In the genomic region with DNA sequence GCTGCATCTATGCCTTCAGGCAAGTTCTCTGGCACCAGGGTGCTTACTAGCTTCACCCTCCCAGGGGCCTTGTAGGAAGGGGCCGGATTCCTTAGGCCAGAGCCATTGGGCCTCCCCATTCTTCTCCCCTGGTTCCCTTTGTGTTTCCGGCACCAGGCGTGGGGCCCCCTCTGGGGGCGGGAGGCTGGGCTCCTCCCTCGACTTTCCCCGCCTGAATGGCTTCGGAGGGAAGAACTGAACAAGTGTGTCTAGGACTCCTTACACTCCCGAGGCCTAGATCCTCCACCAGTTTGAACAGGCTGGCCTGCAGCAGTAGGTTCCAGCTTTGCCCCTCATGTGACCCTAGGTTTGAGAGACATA, we compare ENCODE assay signal across 8 mouse cellular contexts. TPM values are rescaled to one million over a fixed set of nuclear protein-coding genes. Genes with fewer than 3 reads are reported as not detected.
DNase-seq lines count a peak whose midpoint lies in the region; ATAC-seq lines count a peak whose summit lies in the region.

No protein-coding gene starts in this region.

- ATAC-seq in monocyte, adult 5-6 weeks (replicated peaks; ENCODE audit: insufficient number of reproducible peaks, low FRiP score, low TSS enrichment, poor library complexity, severe bottlenecking): no peak
- ATAC-seq in liver, embryonic 16.5 days (ENCODE audit: low read depth): peak; percentile 35
- ATAC-seq in neural tube, embryonic 12.5 days (ENCODE audit: low FRiP score, low read depth): peak; percentile 11

- under 1% methylated on average over 8 of the region's 8 CpGs for WGBS in liver, embryonic 16.5 days (ENCODE audit: insufficient replicate concordance)
- WGBS in neural tube, embryonic 12.5 days: 0% methylated on average over 8 of the region's 8 CpGs

- peak overlapping the region; percentile 89 for H3K9ac ChIP-seq in liver, embryonic 16.5 days (ENCODE audit: low read depth, low read length)
- peak overlapping the region; percentile 94 for H3K9ac ChIP-seq in neural tube, embryonic 12.5 days

- peak; percentile 14 to 41 for DNase-seq in monocyte, adult 2 months (ENCODE audit: low read depth in 1 of 2, low spot score in 2 of 2)
- DNase-seq in c-Kit-positive CD71-positive TER-119-positive erythroid progenitor cells, embryonic 14.5 days (ENCODE audit: low spot score): peak; percentile 77
- peak; percentile 66 for DNase-seq in forelimb bud, embryonic 11.5 days (ENCODE audit: low read depth, low spot score)
- DNase-seq in induced T-regulatory cell, adult 2 months (ENCODE audit: low read depth): peak; percentile 72
- peak; percentile 50 for DNase-seq in urinary bladder, adult 2 months (ENCODE audit: low spot score)

- no peaks in the 10 kb centered on the region for H3K27me3 ChIP-seq in liver, embryonic 16.5 days (ENCODE audit: control insufficient read depth, insufficient read depth, low read depth, low read length)
- H3K27me3 ChIP-seq in neural tube, embryonic 12.5 days (replicated peaks): no peaks in the 10 kb centered on the region

- H3K4me2 ChIP-seq in liver, embryonic 16.5 days (ENCODE audit: low read depth, low read length): peak overlapping the region; percentile 98
- H3K4me2 ChIP-seq in neural tube, embryonic 12.5 days (replicated peaks): peak overlapping the region; percentile 93

- H3K36me3 ChIP-seq in liver, embryonic 16.5 days (ENCODE audit: control insufficient read depth, insufficient read depth): peaks cover 11% of the 10 kb centered on the region
- H3K36me3 ChIP-seq in neural tube, embryonic 12.5 days: peaks cover 37% of the 10 kb centered on the region

- H3K4me1 ChIP-seq in liver, embryonic 16.5 days (ENCODE audit: control insufficient read depth, low read depth, low read length): peaks cover 50% of the 10 kb centered on the region
- H3K4me1 ChIP-seq in neural tube, embryonic 12.5 days: peaks cover 48% of the 10 kb centered on the region

- H3K27ac ChIP-seq in liver, embryonic 16.5 days (ENCODE audit: low read length): peak overlapping the region; percentile 74
- peak overlapping the region; percentile 99 for H3K27ac ChIP-seq in neural tube, embryonic 12.5 days

- peak overlapping the region; percentile 84 for H3K4me3 ChIP-seq in liver, embryonic 16.5 days (ENCODE audit: low read depth, low read length)
- H3K4me3 ChIP-seq in neural tube, embryonic 12.5 days: peak overlapping the region; percentile 88

- H3K9me3 ChIP-seq in liver, embryonic 16.5 days (replicated peaks; ENCODE audit: control insufficient read depth, low read length): no peaks in the 10 kb centered on the region
- H3K9me3 ChIP-seq in neural tube, embryonic 12.5 days: no peaks in the 10 kb centered on the region

RNA-seq across cellular contexts. Expression of a gene that starts 3.4 kb away (rescaled TPM):
- total RNA-seq in monocyte, adult 5-6 weeks (2017): 14.9 to 26.0 TPM (median 20.6 TPM) in 3 replicates
- 8.7 and 9.2 TPM in 2 replicates for polyA plus RNA-seq in liver, embryonic 16.5 days (2015; fragmentation: Nextera tagmentation; extraction: Ambion mirVana)
- 115 and 117 TPM in 2 replicates for polyA plus RNA-seq in neural tube, embryonic 12.5 days (2016; fragmentation: Nextera tagmentation; extraction: Ambion mirVana)
- 26.9 and 29.4 TPM in 2 replicates for polyA plus RNA-seq in urinary bladder, adult 2 months (2012; rRNA removed)

RNA-seq across cellular contexts. Expression of a gene that starts 25.8 kb away (rescaled TPM):
- 165 to 210 TPM (median 199 TPM) in 3 replicates for total RNA-seq in monocyte, adult 5-6 weeks (2017)
- 91.6 and 103 TPM in 2 replicates for polyA plus RNA-seq in liver, embryonic 16.5 days (2015; fragmentation: Nextera tagmentation; extraction: Ambion mirVana)
- polyA plus RNA-seq in neural tube, embryonic 12.5 days (2016; fragmentation: Nextera tagmentation; extraction: Ambion mirVana): 261 and 274 TPM in 2 replicates
- polyA plus RNA-seq in urinary bladder, adult 2 months (2012; rRNA removed): 61.2 and 63.8 TPM in 2 replicates

RNA-seq across cellular contexts. Expression of a gene that starts 38.2 kb away (rescaled TPM):
- total RNA-seq in monocyte, adult 5-6 weeks (2017): 17.3 to 18.3 TPM (median 18.0 TPM) in 3 replicates
- polyA plus RNA-seq in liver, embryonic 16.5 days (2015; fragmentation: Nextera tagmentation; extraction: Ambion mirVana): 1.4 and 1.9 TPM in 2 replicates
- 21.2 and 22.6 TPM in 2 replicates for polyA plus RNA-seq in neural tube, embryonic 12.5 days (2016; fragmentation: Nextera tagmentation; extraction: Ambion mirVana)
- polyA plus RNA-seq in urinary bladder, adult 2 months (2012; rRNA removed): 37.8 and 51.7 TPM in 2 replicates
